Mouse (Mus musculus): ENCODE measurements around the gene Pomgnt1. TPM values are rescaled to one million over a fixed set of nuclear protein-coding genes. Genes with fewer than 3 reads are reported as not detected.

Pomgnt1 gene
- polyA plus RNA-seq, 1 experiment from 2014 or later: 57.0 TPM

GRCm38 (mm10) chr4:116182745-116183144 lies 59.1 kb downstream of the Pomgnt1 start:
- H3K9me3 ChIP-seq (ENCODE audit: control insufficient read depth, low read length): no peaks in the 10 kb centered on the region
- 11% methylated on average over 12 of the region's 12 CpGs for WGBS
- no peaks in the 10 kb centered on the region for H3K36me3 ChIP-seq (ENCODE audit: control insufficient read depth, insufficient read depth, low read length)
- H3K4me2 ChIP-seq (ENCODE audit: low read depth, severe bottlenecking): peak overlapping the region; percentile 3; the same call in 1 of the 2 replicates
- ATAC-seq (ENCODE audit: insufficient number of reproducible peaks, low FRiP score, low TSS enrichment, low read depth) (no peak), DNase-seq (ENCODE audit: low spot score) (peak; percentile 34)
- no peak overlapping the region for H3K4me3 ChIP-seq (ENCODE audit: low read depth, low read length)
- no peaks in the 10 kb centered on the region for H3K4me1 ChIP-seq (ENCODE audit: control insufficient read depth, insufficient read depth, low read length)
- no peak overlapping the region for H3K9ac ChIP-seq (ENCODE audit: low read length)
- no peak overlapping the region for H3K27ac ChIP-seq (replicated peaks; ENCODE audit: low read depth, low read length)
- no peaks in the 10 kb centered on the region for H3K27me3 ChIP-seq (ENCODE audit: control insufficient read depth, insufficient read depth, low read length)

- Histone ChIP-seq H3K9me3 (ENCODE audit: control insufficient read depth, low read length) (no peaks in the 10 kb centered on the region), H3K4me3 (ENCODE audit: low read depth, low read length) (no peak overlapping the region), H3K4me1 (ENCODE audit: control insufficient read depth, insufficient read depth, low read length) (no peaks in the 10 kb centered on the region), H3K27ac (replicated peaks; ENCODE audit: low read depth, low read length) (no peak overlapping the region), H3K27me3 (ENCODE audit: control insufficient read depth, insufficient read depth, low read length) (no peaks in the 10 kb centered on the region), H3K36me3 (ENCODE audit: control insufficient read depth, insufficient read depth, low read length) (no peaks in the 10 kb centered on the region), H3K9ac (ENCODE audit: low read length) (no peak overlapping the region), H3K4me2 (ENCODE audit: low read depth, severe bottlenecking) (no peak overlapping the region)
- no peak for DNase-seq (ENCODE audit: low spot score)
- 89% methylated on average over 4 of the region's 4 CpGs for WGBS
- ATAC-seq (ENCODE audit: insufficient number of reproducible peaks, low FRiP score, low TSS enrichment, low read depth): no peak
Measured at GRCm38 (mm10) chr4:116185083-116185482, 61.4 kb downstream of the Pomgnt1 start.

- H3K27ac ChIP-seq (replicated peaks; ENCODE audit: low read depth, low read length): no peak overlapping the region
- WGBS: 29% methylated on average over 4 of the region's 4 CpGs
- DNase-seq (ENCODE audit: low spot score): no peak
- H3K9ac ChIP-seq (ENCODE audit: low read length): no peak overlapping the region
- ATAC-seq (ENCODE audit: insufficient number of reproducible peaks, low FRiP score, low TSS enrichment, low read depth): no peak
- H3K4me1 ChIP-seq (ENCODE audit: control insufficient read depth, insufficient read depth, low read length): no peaks in the 10 kb centered on the region
- no peak overlapping the region for H3K4me2 ChIP-seq (ENCODE audit: low read depth, severe bottlenecking)
- H3K9me3 ChIP-seq (ENCODE audit: control insufficient read depth, low read length): no peaks in the 10 kb centered on the region
- no peaks in the 10 kb centered on the region for H3K27me3 ChIP-seq (ENCODE audit: control insufficient read depth, insufficient read depth, low read length)
- H3K4me3 ChIP-seq (ENCODE audit: low read depth, low read length): no peak overlapping the region
- no peaks in the 10 kb centered on the region for H3K36me3 ChIP-seq (ENCODE audit: control insufficient read depth, insufficient read depth, low read length)
Measured at GRCm38 (mm10) chr4:116192286-116192835, 68.7 kb downstream of the Pomgnt1 start.

GRCm38 (mm10) chr4:116193583-116194383 lies 70.1 kb downstream of the Pomgnt1 start:
- Histone ChIP-seq H3K27ac (replicated peaks; ENCODE audit: low read depth, low read length) (no peak overlapping the region), H3K27me3 (ENCODE audit: control insufficient read depth, insufficient read depth, low read length) (no peaks in the 10 kb centered on the region), H3K4me3 (ENCODE audit: low read depth, low read length) (no peak overlapping the region), H3K9me3 (ENCODE audit: control insufficient read depth, low read length) (no peaks in the 10 kb centered on the region), H3K4me2 (ENCODE audit: low read depth, severe bottlenecking) (no peak overlapping the region), H3K36me3 (ENCODE audit: control insufficient read depth, insufficient read depth, low read length) (no peaks in the 10 kb centered on the region), H3K4me1 (ENCODE audit: control insufficient read depth, insufficient read depth, low read length) (no peaks in the 10 kb centered on the region), H3K9ac (ENCODE audit: low read length) (no peak overlapping the region)
- ATAC-seq (ENCODE audit: insufficient number of reproducible peaks, low FRiP score, low TSS enrichment, low read depth) (no peak), DNase-seq (ENCODE audit: low spot score) (no peak)
- WGBS: 71% methylated on average over 9 of the region's 9 CpGs

GRCm38 (mm10) chr4:116198422-116198821 lies 74.8 kb downstream of the Pomgnt1 start:
- no peaks in the 10 kb centered on the region for H3K27me3 ChIP-seq (ENCODE audit: control insufficient read depth, insufficient read depth, low read length)
- ATAC-seq (ENCODE audit: insufficient number of reproducible peaks, low FRiP score, low TSS enrichment, low read depth) (no peak), DNase-seq (ENCODE audit: low spot score) (no peak)
- H3K4me3 ChIP-seq (ENCODE audit: low read depth, low read length): no peak overlapping the region
- WGBS: 72% methylated on average over 2 of the region's 2 CpGs
- H3K9ac ChIP-seq (ENCODE audit: low read length): no peak overlapping the region
- H3K4me1 ChIP-seq (ENCODE audit: control insufficient read depth, insufficient read depth, low read length): no peaks in the 10 kb centered on the region
- no peak overlapping the region for H3K27ac ChIP-seq (replicated peaks; ENCODE audit: low read depth, low read length)
- H3K4me2 ChIP-seq (ENCODE audit: low read depth, severe bottlenecking): no peak overlapping the region
- no peaks in the 10 kb centered on the region for H3K36me3 ChIP-seq (ENCODE audit: control insufficient read depth, insufficient read depth, low read length)
- no peaks in the 10 kb centered on the region for H3K9me3 ChIP-seq (ENCODE audit: control insufficient read depth, low read length)

GRCm38 (mm10) chr4:116204422-116204821 lies 80.8 kb downstream of the Pomgnt1 start:
- WGBS: 65% methylated on average over 3 of the region's 3 CpGs
- Histone ChIP-seq H3K27ac (replicated peaks; ENCODE audit: low read depth, low read length) (no peak overlapping the region), H3K36me3 (ENCODE audit: control insufficient read depth, insufficient read depth, low read length) (no peaks in the 10 kb centered on the region), H3K27me3 (ENCODE audit: control insufficient read depth, insufficient read depth, low read length) (no peaks in the 10 kb centered on the region), H3K4me3 (ENCODE audit: low read depth, low read length) (no peak overlapping the region), H3K4me1 (ENCODE audit: control insufficient read depth, insufficient read depth, low read length) (no peaks in the 10 kb centered on the region), H3K4me2 (ENCODE audit: low read depth, severe bottlenecking) (no peak overlapping the region), H3K9ac (ENCODE audit: low read length) (no peak overlapping the region), H3K9me3 (ENCODE audit: control insufficient read depth, low read length) (no peaks in the 10 kb centered on the region)
- ATAC-seq (ENCODE audit: insufficient number of reproducible peaks, low FRiP score, low TSS enrichment, low read depth) (no peak), DNase-seq (ENCODE audit: low spot score) (no peak)

- no peaks in the 10 kb centered on the region for H3K9me3 ChIP-seq (ENCODE audit: control insufficient read depth, low read length)
- no peaks in the 10 kb centered on the region for H3K36me3 ChIP-seq (ENCODE audit: control insufficient read depth, insufficient read depth, low read length)
- H3K9ac ChIP-seq (ENCODE audit: low read length): no peak overlapping the region
- DNase-seq (ENCODE audit: low spot score): no peak
- no peak overlapping the region for H3K27ac ChIP-seq (replicated peaks; ENCODE audit: low read depth, low read length)
- no peak overlapping the region for H3K4me2 ChIP-seq (ENCODE audit: low read depth, severe bottlenecking)
- WGBS: 72% methylated on average over 4 of the region's 4 CpGs
- H3K27me3 ChIP-seq (ENCODE audit: control insufficient read depth, insufficient read depth, low read length): no peaks in the 10 kb centered on the region
- ATAC-seq (ENCODE audit: insufficient number of reproducible peaks, low FRiP score, low TSS enrichment, low read depth): no peak
- H3K4me3 ChIP-seq (ENCODE audit: low read depth, low read length): no peak overlapping the region
- no peaks in the 10 kb centered on the region for H3K4me1 ChIP-seq (ENCODE audit: control insufficient read depth, insufficient read depth, low read length)
Measured at GRCm38 (mm10) chr4:116206531-116206930, 82.9 kb downstream of the Pomgnt1 start.

- no peaks in the 10 kb centered on the region for H3K9me3 ChIP-seq (ENCODE audit: control insufficient read depth, low read length)
- 90% methylated on average over 1 of the region's 1 CpGs for WGBS
- H3K4me1 ChIP-seq (ENCODE audit: control insufficient read depth, insufficient read depth, low read length): no peaks in the 10 kb centered on the region
- no peak overlapping the region for H3K4me2 ChIP-seq (ENCODE audit: low read depth, severe bottlenecking)
- H3K4me3 ChIP-seq (ENCODE audit: low read depth, low read length): no peak overlapping the region
- H3K36me3 ChIP-seq (ENCODE audit: control insufficient read depth, insufficient read depth, low read length): no peaks in the 10 kb centered on the region
- H3K9ac ChIP-seq (ENCODE audit: low read length): no peak overlapping the region
- no peak overlapping the region for H3K27ac ChIP-seq (replicated peaks; ENCODE audit: low read depth, low read length)
- no peak for DNase-seq (ENCODE audit: low spot score)
- H3K27me3 ChIP-seq (ENCODE audit: control insufficient read depth, insufficient read depth, low read length): no peaks in the 10 kb centered on the region
- no peak for ATAC-seq (ENCODE audit: insufficient number of reproducible peaks, low FRiP score, low TSS enrichment, low read depth)
Measured at GRCm38 (mm10) chr4:116208891-116209290, 85.3 kb downstream of the Pomgnt1 start.
